Mouse (Mus musculus) embryonic facial prominence, embryonic 10.5 days (tissue): ENCODE data around the gene Dis3. TPM values are rescaled to one million over a fixed set of nuclear protein-coding genes. Genes with fewer than 3 reads are reported as not detected.
"Not testable (repeated sequence)": the region's sequence is repeated elsewhere in the genome, so short reads cannot be mapped to it uniquely, and the experiment has no call there.

Experiments
- DNase-seq: peaks from one replicate; pipeline ENCODE4 v3.0.0-alpha.2; 2017; ENCODE audit warnings: low spot score
- H3K27ac ChIP-seq: fragments of 300-500 bp; sonication (generic); replicated peaks from 2 replicates; pipeline ENCODE4 v1.5.1; 2016; ENCODE audit warnings: mild to moderate bottlenecking
- H3K27me3 ChIP-seq: fragments of 300-500 bp; sonication (generic); replicated peaks from 2 replicates; pipeline ENCODE4 v1.6.1; 2016; ENCODE audit warnings: low read depth, mild to moderate bottlenecking; ENCODE audit not compliant: poor library complexity, severe bottlenecking
- H3K36me3 ChIP-seq: fragments of 300-500 bp; sonication (generic); replicated peaks from 2 replicates; pipeline ENCODE4 v1.6.1; 2016; ENCODE audit warnings: mild to moderate bottlenecking, moderate library complexity
- H3K4me1 ChIP-seq: fragments of 300-500 bp; sonication (generic); 2 replicates; pipeline ENCODE4 v1.6.1; 2016
- H3K4me3 ChIP-seq: fragments of 300-500 bp; sonication (generic); 2 replicates; pipeline ENCODE4 v1.5.1; 2016; ENCODE audit warnings: mild to moderate bottlenecking, moderate library complexity
- H3K9me3 ChIP-seq: fragments of 300-500 bp; sonication (generic); 2 replicates; pipeline ENCODE4 v1.6.1; 2016; ENCODE audit warnings: mild to moderate bottlenecking
- WGBS: fragments of 180-500 bp; shearing (Covaris S2); methylation state at CpG from one replicate; pipeline ENCODE4 v1.1.7; 2016; 5-methylcytosine and 5-hydroxymethylcytosine counted together
- polyA plus RNA-seq: library from polyadenylated mRNA; unstranded; fragments of >200 nt; fragmentation: Nextera tagmentation; extraction: Ambion mirVana; gene quantifications from 2 replicates; pipeline ENCODE4 v1.2.1, GENCODE M21; 2016

Dis3 gene
- polyA plus RNA-seq, 1 experiment from 2014 or later: 43.3 TPM

DNA sequence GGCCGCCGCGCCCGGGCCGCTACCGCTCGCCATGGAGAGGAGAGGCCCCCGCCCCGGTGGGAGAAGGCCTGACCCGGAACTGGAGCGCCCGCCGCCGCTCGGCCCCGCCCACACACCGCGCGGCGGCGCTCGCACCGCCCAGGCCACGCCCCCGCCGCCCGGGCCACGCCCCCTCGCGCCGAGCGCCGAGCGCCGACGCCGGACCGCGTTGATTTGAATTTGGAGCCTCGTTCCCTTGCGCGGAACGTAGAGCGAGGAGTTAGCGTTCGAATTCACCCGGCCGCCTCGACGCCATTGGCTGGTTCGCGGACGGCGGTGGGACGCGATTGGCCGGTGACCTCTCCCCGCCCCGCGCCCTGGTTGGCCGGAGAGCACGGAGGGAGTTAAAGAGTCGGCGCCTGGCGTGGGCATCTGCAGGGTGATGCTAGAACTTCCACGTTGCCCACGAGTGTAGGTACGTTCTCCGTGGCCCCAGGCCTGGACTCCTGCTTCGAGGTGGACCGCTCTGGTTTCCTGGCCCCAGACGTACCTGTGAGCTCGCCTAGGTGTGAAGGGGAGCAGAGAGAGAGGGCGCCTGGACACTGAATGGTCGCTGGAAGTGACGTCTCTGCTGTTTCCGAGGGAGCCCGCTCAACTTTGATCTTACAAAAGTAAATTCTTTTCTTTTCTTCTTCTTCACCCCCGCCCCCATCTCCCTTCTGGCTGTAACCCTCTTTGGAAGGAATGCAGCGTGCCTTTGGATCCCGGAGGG lies 53.4 kb downstream of the Dis3 start, which contains the start of the genes Mzt1 and Bora:
TSS of gene Mzt1 (minus strand) at position 104 of the 751 bp plus-strand sequence.
TSS of gene Bora (plus strand) at position 192 of the 751 bp plus-strand sequence.
- peak within 1 kb of the TSS; percentile 97 for H3K27ac ChIP-seq
- DNase-seq: peak; percentile 97
- no peaks in the 10 kb centered on the region for H3K9me3 ChIP-seq
- H3K4me3 ChIP-seq: peak within 1 kb of the TSS; percentile 94
- H3K4me1 ChIP-seq: peaks cover 27% of the 10 kb centered on the region
- under 1% methylated on average over 80 of the region's 81 CpGs for WGBS
- peaks cover 28% of the 10 kb centered on the region for H3K36me3 ChIP-seq
- H3K27me3 ChIP-seq: no peaks in the 10 kb centered on the region

DNA sequence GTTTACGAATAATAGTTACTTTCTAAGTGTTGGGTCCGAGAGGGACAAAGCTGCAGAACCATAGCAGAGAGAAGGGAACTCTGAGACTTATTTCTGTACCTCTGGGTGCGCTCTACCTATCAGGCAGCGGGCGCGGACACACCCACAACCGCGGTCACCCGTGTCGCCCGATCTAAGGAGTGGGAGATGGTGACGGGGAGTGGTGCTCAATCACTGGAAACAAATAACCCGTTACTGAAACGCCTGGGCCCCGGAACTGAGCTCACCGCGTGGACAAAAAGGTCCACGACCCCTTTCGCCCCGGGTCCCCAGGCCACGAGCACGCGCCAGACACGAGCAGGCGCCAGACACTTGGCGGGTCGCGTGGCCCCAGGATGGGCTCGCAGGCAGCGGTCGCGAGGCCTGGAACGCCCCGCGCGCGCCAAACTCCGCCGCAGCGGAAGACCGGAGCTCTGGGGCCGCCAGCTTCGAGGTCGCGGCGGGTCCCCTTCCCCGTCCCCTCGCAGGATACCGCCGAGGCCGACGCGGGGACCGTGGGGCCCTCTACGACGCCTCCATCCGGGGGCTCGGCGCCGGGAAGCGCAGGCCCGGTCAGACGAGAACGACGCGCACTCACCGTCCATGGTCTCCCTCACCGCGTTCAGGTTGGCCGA lies 54.1 kb downstream of the Dis3 start:
- Histone ChIP-seq H3K4me3 (peak overlapping the region; percentile 94), H3K9me3 (no peaks in the 10 kb centered on the region), H3K4me1 (peaks cover 29% of the 10 kb centered on the region), H3K27me3 (no peaks in the 10 kb centered on the region), H3K27ac (peak overlapping the region; percentile 97), H3K36me3 (peaks cover 21% of the 10 kb centered on the region)
- no peak for DNase-seq
- under 1% methylated on average over 70 of the region's 70 CpGs for WGBS

DNA sequence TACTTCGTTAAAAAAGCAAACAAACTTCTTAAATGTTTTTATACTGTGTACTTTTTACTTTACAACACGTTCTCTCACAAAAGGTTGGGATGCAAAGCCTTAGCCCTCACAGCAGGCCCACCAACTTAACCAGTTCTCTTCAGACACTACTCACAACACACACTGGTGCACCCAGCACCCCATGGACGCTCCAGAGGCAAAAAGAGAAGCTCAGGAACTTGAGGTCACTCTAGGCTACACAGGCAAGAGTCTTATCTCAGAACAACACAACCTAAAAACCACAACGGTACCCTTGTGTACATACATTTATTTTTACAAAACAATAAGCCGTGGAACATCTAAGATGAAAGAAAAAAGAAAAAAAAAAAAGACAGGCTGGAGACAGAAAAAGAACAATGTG lies 54.9 kb downstream of the Dis3 start:
- Histone ChIP-seq H3K4me3 (peak overlapping the region; percentile 94), H3K27ac (peak overlapping the region; percentile 97), H3K27me3 (no peaks in the 10 kb centered on the region), H3K36me3 (peaks cover 18% of the 10 kb centered on the region), H3K4me1 (peaks cover 29% of the 10 kb centered on the region), H3K9me3 (no peaks in the 10 kb centered on the region)
- 9% methylated on average over 5 of the region's 5 CpGs for WGBS
- no peak for DNase-seq

DNA sequence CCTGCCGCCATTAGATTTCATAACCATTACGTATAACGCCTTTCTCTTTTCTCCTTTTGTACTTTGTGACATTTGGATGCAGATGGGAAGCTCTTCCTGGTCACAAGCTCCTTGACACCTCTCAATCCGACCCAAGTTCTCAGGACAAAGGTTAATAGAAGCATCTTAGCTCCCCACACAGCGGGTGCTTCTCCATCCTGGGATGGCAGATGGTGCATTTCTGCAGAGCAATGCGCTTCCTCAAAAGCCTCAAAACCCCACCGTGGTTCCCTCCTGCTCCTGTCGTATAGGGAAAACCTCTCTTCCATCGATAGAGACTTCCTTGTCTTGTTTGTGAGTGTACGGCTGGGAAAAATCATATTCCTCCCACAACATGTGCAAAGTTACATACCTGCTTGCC lies 55.5 kb downstream of the Dis3 start:
- H3K4me3 ChIP-seq: peak overlapping the region; percentile 94
- H3K27ac ChIP-seq: no peak overlapping the region
- H3K27me3 ChIP-seq: no peaks in the 10 kb centered on the region
- DNase-seq: no peak
- H3K36me3 ChIP-seq: peaks cover 22% of the 10 kb centered on the region
- H3K9me3 ChIP-seq: no peaks in the 10 kb centered on the region
- peaks cover 29% of the 10 kb centered on the region for H3K4me1 ChIP-seq
- WGBS: 41% methylated on average over 10 of the region's 10 CpGs

DNA sequence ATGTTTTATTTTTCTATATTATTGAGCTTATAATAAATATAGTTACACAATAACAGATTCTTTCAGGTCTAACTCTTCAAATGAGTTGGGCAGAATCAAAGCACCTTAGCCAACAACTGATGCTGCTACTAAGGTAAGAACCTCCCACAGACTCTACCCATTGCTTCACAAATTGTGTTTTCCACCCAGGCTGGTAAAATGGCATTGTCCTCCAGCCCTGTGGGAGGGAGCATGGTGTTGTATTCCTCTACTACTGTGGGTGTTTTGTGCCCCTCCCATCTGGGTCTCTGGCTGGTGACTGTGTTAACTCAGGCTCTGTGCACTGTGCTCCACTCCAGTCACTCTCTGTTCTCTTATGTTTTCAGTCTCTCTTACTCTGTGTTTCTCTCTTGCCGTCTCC lies 56.1 kb downstream of the Dis3 start:
- H3K4me3 ChIP-seq: peak overlapping the region; percentile 94
- H3K27me3 ChIP-seq: no peaks in the 10 kb centered on the region
- H3K4me1 ChIP-seq: peaks cover 29% of the 10 kb centered on the region
- no peak overlapping the region for H3K27ac ChIP-seq
- WGBS: 50% methylated on average over 1 of the region's 1 CpGs
- peaks cover 22% of the 10 kb centered on the region for H3K36me3 ChIP-seq
- no peak for DNase-seq
- no peaks in the 10 kb centered on the region for H3K9me3 ChIP-seq

DNA sequence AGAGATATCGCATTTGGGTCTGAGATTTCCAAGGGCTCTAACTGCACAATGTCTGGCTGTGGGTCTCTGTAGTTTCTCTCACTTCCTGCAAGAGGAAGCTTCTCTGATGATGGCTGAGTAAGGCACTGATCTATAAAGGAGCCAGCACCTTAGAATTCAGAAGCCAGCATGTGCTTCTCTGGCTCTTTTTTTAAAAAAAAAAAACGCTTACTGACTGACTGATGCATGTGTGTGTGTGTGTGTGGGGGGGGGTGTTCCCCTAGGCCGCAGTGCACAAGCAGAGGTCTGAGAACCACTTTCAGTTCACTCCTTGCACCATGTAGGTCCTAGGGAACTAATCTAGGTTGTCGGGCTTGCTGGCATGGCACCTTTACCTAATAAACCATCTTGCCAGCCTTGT lies 58.2 kb downstream of the Dis3 start:
- H3K27me3 ChIP-seq: no peaks in the 10 kb centered on the region
- 79% methylated on average over 4 of the region's 4 CpGs for WGBS
- peaks cover 24% of the 10 kb centered on the region for H3K4me1 ChIP-seq
- no peak overlapping the region for H3K27ac ChIP-seq
- no peaks in the 10 kb centered on the region for H3K9me3 ChIP-seq
- no peak overlapping the region for H3K4me3 ChIP-seq
- DNase-seq: no peak
- H3K36me3 ChIP-seq: peaks cover 28% of the 10 kb centered on the region

DNA sequence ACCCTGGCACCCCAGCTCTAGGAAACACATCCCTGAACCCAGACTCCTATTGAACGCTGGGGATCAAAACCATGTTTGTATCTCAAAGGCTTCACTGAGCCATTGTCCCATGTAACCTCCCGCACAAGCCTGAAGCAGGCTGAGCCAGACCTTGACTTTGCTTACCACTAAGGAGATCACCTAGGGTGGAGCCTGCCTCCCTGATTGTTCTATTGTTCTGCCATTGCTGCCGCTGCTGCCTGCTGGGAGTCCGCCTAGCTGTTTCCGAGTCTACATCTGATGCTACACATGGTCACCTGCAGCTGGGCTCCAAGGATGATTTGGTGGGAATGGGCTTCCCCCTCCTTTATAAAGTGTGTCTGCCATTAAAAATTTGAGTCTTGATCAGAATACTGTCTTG lies 60.3 kb downstream of the Dis3 start:
- not testable (repeated sequence) for H3K27ac ChIP-seq, H3K27me3 ChIP-seq, DNase-seq, H3K4me3 ChIP-seq, H3K9me3 ChIP-seq
- 76% methylated on average over 5 of the region's 5 CpGs for WGBS
- Histone ChIP-seq H3K4me1 (peaks cover 17% of the 10 kb centered on the region), H3K36me3 (peaks cover 46% of the 10 kb centered on the region)

DNA sequence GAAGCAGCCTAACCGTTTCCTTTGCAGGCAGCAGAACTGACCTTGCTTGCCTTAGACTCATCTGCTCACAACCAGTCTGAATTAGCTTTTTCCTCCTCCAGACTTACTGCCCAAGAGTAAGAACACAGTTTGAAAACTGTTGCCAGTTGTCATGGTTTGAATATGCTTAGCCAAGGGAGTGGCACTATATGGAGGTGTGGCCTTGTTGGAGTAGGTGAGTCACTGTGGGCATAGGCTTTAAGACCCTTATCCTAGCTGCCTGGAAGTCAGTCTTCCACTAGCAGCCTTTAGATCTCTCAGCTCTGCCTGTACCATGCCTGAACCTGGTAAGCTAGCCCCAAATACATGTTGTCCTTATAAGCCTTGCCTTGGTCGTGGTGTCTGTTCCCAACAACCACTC lies 61.9 kb downstream of the Dis3 start:
- Histone ChIP-seq H3K9me3 (no peaks in the 10 kb centered on the region), H3K4me3 (no peak overlapping the region), H3K27ac (no peak overlapping the region), H3K36me3 (peaks cover 57% of the 10 kb centered on the region), H3K27me3 (no peaks in the 10 kb centered on the region), H3K4me1 (peaks cover 7% of the 10 kb centered on the region)
- no peak for DNase-seq
- whole genome bisulfite sequencing: 94% methylated on average over 2 of the region's 2 CpGs

DNA sequence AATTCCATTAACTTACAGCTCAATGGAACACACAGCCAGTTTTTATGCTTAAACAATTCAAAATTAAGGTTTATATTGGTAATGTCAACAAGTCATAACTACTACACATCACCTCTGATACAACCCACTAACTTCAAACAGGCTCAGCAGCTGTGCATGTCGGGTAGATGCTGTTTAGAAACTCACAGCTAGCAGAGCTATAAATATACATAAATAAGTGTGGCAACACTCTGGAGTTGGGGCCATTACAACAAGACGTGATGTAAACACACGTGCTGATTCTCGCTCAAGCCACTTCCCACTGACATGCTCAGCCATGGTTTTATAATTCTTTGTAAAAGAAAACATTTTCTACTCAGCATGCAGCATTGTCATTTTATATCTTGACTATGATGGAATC lies 63.5 kb downstream of the Dis3 start:
- DNase-seq: no peak
- WGBS: 86% methylated on average over 4 of the region's 4 CpGs
- H3K36me3 ChIP-seq: peaks cover 67% of the 10 kb centered on the region
- no peaks in the 10 kb centered on the region for H3K4me1 ChIP-seq
- H3K9me3 ChIP-seq: no peaks in the 10 kb centered on the region
- H3K4me3 ChIP-seq: no peak overlapping the region
- no peak overlapping the region for H3K27ac ChIP-seq
- no peaks in the 10 kb centered on the region for H3K27me3 ChIP-seq

DNA sequence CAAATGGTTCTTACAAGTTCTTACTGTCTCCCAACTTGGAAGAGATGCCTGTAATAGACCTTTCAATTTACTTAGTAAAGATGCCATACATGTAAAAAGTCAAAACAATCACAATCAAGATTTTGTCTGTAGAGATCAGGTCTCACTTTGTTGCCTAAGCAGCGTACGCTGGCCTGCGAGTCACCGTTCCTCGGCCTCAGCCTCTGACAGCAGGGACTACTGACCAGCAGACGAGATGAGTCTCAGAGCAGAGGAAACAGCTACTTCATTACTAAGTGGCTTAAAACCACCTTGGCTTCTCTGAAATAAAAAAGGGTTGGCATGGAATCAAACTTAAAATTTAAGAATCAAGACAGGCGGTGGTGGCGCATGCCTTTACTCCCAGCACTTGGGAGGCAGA lies 64.7 kb downstream of the Dis3 start:
- WGBS: 95% methylated on average over 8 of the region's 8 CpGs
- peaks cover 64% of the 10 kb centered on the region for H3K36me3 ChIP-seq
- not testable (repeated sequence) for DNase-seq

DNA sequence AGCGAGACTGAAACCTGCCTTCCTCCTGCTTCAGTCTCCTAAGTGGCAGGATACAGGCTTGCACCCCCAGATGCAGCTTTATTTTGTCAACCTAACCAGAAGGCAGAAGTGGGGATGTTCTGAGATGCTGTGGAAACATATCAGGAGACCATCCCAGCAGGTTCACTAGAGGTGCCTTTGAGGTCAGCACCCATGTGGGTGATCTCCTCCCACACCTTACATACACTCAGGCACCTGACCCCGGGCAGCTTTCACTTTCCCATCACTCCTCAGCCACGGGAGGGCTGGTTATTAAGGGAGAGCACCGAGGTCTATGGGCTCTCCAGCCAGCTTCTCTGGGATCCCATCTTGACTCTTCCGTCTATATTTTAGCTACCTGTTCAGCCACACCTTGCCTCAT lies 67.0 kb downstream of the Dis3 start:
- Histone ChIP-seq H3K36me3 (peaks cover 43% of the 10 kb centered on the region), H3K4me3 (no peak overlapping the region), H3K27me3 (no peaks in the 10 kb centered on the region), H3K27ac (no peak overlapping the region), H3K4me1 (no peaks in the 10 kb centered on the region), H3K9me3 (no peaks in the 10 kb centered on the region)
- 84% methylated on average over 5 of the region's 5 CpGs for WGBS
- no peak for DNase-seq

More for the DNA sequence above, 64.7 kb downstream of the Dis3 start:
- H3K27ac ChIP-seq, H3K27me3 ChIP-seq, H3K4me3 ChIP-seq, H3K4me1 ChIP-seq, H3K9me3 ChIP-seq: not testable (repeated sequence)

DNA sequence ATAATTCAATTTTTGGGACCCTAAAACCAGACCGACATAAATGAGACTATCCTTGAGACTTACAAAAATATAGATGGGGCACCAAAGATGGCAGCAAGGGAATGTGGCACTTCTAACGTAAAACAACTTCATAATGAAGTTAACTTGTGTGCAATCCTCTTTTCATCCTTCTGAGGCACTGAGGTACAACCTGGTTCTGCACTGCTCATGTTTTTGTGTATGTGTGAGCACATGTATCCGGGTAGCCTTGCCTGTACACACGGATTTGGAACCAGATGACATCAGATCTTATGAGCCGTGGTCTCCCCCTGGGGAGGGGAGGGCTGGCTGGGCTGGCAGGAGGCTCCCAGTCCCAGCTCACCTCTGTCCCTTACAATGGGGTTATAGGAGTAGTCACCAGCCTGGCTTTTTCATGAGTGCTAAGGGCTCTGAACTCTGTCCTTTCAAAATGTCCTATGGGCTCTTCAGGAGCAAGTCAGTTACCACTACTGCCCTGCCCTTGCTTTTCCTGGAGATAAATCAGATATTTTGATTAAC lies 68.2 kb downstream of the Dis3 start:
- no peak overlapping the region for H3K27ac ChIP-seq
- 87% methylated on average over 5 of the region's 5 CpGs for WGBS
- no peaks in the 10 kb centered on the region for H3K9me3 ChIP-seq
- H3K27me3 ChIP-seq: no peaks in the 10 kb centered on the region
- no peaks in the 10 kb centered on the region for H3K4me1 ChIP-seq
- peaks cover 39% of the 10 kb centered on the region for H3K36me3 ChIP-seq
- no peak overlapping the region for H3K4me3 ChIP-seq
- DNase-seq: no peak

DNA sequence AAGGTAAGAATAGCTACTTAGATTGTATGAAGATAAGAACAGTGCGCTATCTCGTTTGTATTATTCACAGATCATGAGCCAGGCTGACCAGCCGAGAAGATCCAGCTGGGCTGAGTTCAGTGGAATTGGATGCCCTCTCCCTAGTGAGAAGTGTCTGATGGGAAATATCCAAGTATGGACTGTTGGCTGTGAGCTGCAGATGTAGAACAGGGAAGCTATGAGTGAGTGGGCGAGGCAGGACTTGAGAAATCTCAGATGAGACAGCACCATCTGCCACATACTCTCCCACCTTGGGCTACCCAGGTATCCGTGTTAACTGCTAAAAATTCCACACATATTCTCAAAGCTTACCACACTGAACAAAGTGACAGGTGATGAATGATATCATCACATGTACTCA lies 69.6 kb downstream of the Dis3 start:
- H3K27ac ChIP-seq: no peak overlapping the region
- H3K4me3 ChIP-seq: no peak overlapping the region
- no peaks in the 10 kb centered on the region for H3K9me3 ChIP-seq
- WGBS: 86% methylated on average over 5 of the region's 5 CpGs
- no peaks in the 10 kb centered on the region for H3K4me1 ChIP-seq
- peaks cover 25% of the 10 kb centered on the region for H3K36me3 ChIP-seq
- H3K27me3 ChIP-seq: no peaks in the 10 kb centered on the region
- DNase-seq: no peak
